Mouse (Mus musculus) stomach, embryonic 15.5 days (tissue): ENCODE measurements around the gene Gm20388. TPM values are rescaled to one million over a fixed set of nuclear protein-coding genes. Genes with fewer than 3 reads are reported as not detected.

Experiments used
- ATAC-seq: fragments of 200-750 bp; cut with Nextera tagmentation; 2 replicates; pipeline ENCODE4 v1.8.0; 2017; ENCODE audit warnings: low read depth, moderate number of reproducible peaks, moderate TSS enrichment; ENCODE audit not compliant: insufficient read depth, low FRiP score
- H3K27ac ChIP-seq: fragments of 300-500 bp; sonication (generic); 2 replicates; pipeline ENCODE4 v1.5.1; 2015; ENCODE audit warnings: mild to moderate bottlenecking, inconsistent platforms
- H3K27me3 ChIP-seq: fragments of 300-500 bp; sonication (generic); replicated peaks from 2 replicates; pipeline ENCODE4 v1.6.1; 2015; ENCODE audit warnings: inconsistent platforms
- H3K36me3 ChIP-seq: fragments of 300-500 bp; sonication (generic); 2 replicates; pipeline ENCODE4 v1.6.1; 2015; ENCODE audit warnings: inconsistent platforms
- H3K4me1 ChIP-seq: fragments of 300-500 bp; sonication (generic); 2 replicates; pipeline ENCODE4 v1.6.1; 2015; ENCODE audit warnings: inconsistent platforms
- H3K4me2 ChIP-seq: fragments of 300-500 bp; sonication (generic); 2 replicates; pipeline ENCODE4 v1.6.1; 2015; ENCODE audit warnings: mild to moderate bottlenecking, inconsistent platforms
- H3K4me3 ChIP-seq: fragments of 300-500 bp; sonication (generic); replicated peaks from 2 replicates; pipeline ENCODE4 v1.5.1; 2015; ENCODE audit warnings: inconsistent platforms
- H3K9ac ChIP-seq: fragments of 300-500 bp; sonication (generic); 2 replicates; pipeline ENCODE4 v1.6.1; 2015; ENCODE audit warnings: inconsistent platforms
- H3K9me3 ChIP-seq: fragments of 300-500 bp; sonication (generic); 2 replicates; pipeline ENCODE4 v1.6.1; 2016; ENCODE audit warnings: inconsistent platforms
- WGBS: fragments of 180-500 bp; shearing (Covaris S2); methylation state at CpG from one replicate; pipeline ENCODE4 v1.1.7; 2015; 5-methylcytosine and 5-hydroxymethylcytosine counted together
- polyA plus RNA-seq: library from polyadenylated mRNA; unstranded; fragments of >200 nt; fragmentation: Nextera tagmentation; extraction: Ambion mirVana; gene quantifications from 2 replicates; pipeline ENCODE4 v1.2.1, GENCODE M21; 2015

Gm20388 gene
- polyA plus RNA-seq, 1 experiment from 2014 or later = not detected

DNA sequence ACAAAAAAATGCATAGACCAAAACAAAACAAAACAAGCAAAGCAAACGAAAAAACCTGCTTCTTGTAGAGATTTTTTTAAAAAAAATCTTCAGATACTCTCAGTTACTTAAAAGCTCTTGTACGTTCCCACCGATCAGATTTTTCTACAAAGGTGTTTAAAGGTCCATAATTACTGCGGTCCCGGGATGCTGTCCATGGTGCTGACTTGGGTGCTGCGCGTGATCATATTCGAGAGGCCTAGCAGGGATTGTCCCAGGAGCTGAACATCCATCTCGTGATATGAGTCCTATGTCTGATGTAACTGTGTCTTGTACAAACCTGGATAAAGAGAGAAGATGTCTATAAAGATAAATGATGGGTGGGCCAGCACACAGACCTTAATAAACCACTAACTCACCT, 3927.9 kb downstream of the Gm20388 start:
- H3K4me1 ChIP-seq = no peaks in the 10 kb centered on the region
- H3K9me3 ChIP-seq = no peaks in the 10 kb centered on the region
- H3K4me2 ChIP-seq = no peak overlapping the region
- H3K9ac ChIP-seq = no peak overlapping the region
- 67% methylated on average over 9 of the region's 9 CpGs for WGBS
- H3K36me3 ChIP-seq = peaks cover 15% of the 10 kb centered on the region; the same call in 1 of the 2 replicates
- no peaks in the 10 kb centered on the region for H3K27me3 ChIP-seq
- no peak overlapping the region for H3K27ac ChIP-seq
- H3K4me3 ChIP-seq = no peak overlapping the region
- ATAC-seq = no peak

DNA sequence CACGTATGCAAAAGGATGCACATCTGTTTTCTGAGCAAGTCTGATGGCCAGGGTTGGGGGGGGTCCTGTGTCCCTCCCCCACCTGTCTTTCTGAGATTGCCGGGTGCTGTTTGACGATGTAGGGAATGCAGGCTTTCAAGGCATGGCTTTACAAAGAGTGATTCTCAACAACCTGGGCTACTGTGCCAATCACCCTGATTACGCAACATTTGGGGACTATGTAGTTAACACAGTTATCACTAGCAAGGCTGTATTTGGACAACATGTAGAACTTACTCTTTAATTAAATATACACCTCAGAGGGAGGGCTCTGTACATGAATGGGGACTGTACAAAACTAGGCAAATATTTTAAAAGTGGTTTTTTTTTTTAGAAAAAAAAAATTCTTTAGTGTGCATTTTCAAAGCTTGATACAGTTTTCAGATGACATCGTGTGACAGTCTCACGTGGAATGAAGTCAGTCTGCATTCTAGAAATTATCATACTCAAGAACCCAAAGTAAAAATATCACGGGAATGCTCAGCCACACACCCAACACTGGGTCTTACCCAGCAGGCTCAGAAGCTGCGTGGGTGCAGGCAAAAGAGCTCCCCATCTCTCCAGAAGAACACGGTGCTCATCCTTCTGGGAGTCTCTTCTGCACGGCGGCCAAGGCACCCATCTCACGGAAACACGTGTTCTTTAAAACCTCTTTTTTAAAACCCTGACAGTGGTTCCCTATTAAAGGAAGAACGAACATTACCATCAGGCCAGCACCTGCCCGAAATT, 3930.1 kb downstream of the Gm20388 start:
- H3K27me3 ChIP-seq = no peaks in the 10 kb centered on the region
- H3K27ac ChIP-seq = no peak overlapping the region
- H3K4me2 ChIP-seq = no peak overlapping the region
- H3K9me3 ChIP-seq = no peaks in the 10 kb centered on the region
- WGBS = 88% methylated on average over 15 of the region's 15 CpGs
- ATAC-seq = no peak
- no peaks in the 10 kb centered on the region for H3K36me3 ChIP-seq
- H3K4me1 ChIP-seq = no peaks in the 10 kb centered on the region
- no peak overlapping the region for H3K4me3 ChIP-seq
- H3K9ac ChIP-seq = no peak overlapping the region

DNA sequence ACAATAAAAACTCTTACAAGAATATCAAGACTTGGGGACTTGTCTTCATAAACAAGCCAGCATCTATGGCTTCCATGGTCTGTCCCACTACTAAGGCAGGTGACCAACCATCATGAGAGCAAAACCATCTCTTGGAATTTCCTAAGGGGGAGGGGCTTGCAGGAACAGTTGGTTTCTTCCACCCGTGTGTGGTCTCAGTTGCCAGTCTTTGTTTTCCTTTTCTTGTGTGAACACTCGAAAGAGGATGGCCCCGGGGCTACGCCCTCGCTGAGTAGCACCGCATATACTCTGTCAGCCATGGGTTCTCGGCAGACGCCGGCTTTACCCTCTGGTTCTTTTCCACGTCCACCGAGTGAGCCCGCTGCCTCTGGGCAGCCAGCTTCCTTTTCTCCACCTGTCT, 3931.4 kb downstream of the Gm20388 start:
- H3K36me3 ChIP-seq = no peaks in the 10 kb centered on the region
- H3K4me3 ChIP-seq = no peak overlapping the region
- H3K27ac ChIP-seq = no peak overlapping the region
- no peaks in the 10 kb centered on the region for H3K27me3 ChIP-seq
- H3K4me1 ChIP-seq = no peaks in the 10 kb centered on the region
- no peak overlapping the region for H3K9ac ChIP-seq
- H3K4me2 ChIP-seq = no peak overlapping the region
- no peak for ATAC-seq
- 88% methylated on average over 12 of the region's 12 CpGs for WGBS
- no peaks in the 10 kb centered on the region for H3K9me3 ChIP-seq

DNA sequence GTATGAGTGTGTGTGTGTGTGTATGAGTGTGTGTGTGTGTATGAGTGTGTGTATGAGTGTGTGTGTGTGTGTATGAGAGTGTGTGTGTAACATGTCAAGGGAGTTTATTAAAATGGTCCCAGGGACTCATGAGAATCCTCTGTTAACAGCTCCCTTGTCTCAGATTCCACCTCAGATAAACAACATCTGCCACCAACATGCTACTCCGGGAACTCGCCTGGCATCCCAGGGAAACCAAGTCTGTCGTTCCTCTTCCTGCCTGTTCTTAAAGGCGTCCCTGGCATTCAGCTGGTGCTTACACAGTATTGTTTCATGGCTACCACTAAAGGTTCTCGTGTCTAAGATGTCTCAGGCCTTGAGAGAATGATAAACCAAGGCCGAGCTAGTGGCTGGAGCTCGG, 3933.7 kb downstream of the Gm20388 start:
- Histone ChIP-seq H3K27ac (no peak overlapping the region), H3K36me3 (no peaks in the 10 kb centered on the region), H3K9me3 (no peaks in the 10 kb centered on the region), H3K4me3 (no peak overlapping the region), H3K4me1 (no peaks in the 10 kb centered on the region), H3K27me3 (no peaks in the 10 kb centered on the region), H3K9ac (no peak overlapping the region), H3K4me2 (no peak overlapping the region)
- no peak for ATAC-seq
- 78% methylated on average over 7 of the region's 7 CpGs for WGBS

DNA sequence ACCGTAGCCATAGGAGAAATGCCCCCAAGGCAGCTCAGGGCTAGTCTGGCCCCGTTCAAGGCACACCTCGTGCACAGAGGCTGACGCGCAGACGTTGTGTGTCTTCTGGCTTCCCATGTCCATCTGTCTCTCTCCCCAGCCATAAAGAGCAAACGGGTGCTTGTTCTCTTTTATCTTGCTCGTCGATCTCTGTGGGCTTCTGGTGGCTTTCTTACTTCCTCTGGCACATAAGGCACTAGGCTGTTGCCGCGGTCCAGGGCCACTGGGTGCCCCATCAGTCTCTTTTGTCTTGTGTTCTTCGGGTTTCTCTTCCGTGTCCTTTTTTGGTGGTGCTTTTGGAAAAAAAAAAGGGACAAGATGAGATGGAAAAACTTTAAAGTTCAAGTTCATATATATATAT, 3934.5 kb downstream of the Gm20388 start:
- no peaks in the 10 kb centered on the region for H3K9me3 ChIP-seq
- ATAC-seq = no peak
- no peaks in the 10 kb centered on the region for H3K36me3 ChIP-seq
- H3K27ac ChIP-seq = no peak overlapping the region
- no peaks in the 10 kb centered on the region for H3K27me3 ChIP-seq
- no peak overlapping the region for H3K4me2 ChIP-seq
- 88% methylated on average over 13 of the region's 13 CpGs for WGBS
- no peak overlapping the region for H3K4me3 ChIP-seq
- no peak overlapping the region for H3K9ac ChIP-seq
- H3K4me1 ChIP-seq = no peaks in the 10 kb centered on the region

DNA sequence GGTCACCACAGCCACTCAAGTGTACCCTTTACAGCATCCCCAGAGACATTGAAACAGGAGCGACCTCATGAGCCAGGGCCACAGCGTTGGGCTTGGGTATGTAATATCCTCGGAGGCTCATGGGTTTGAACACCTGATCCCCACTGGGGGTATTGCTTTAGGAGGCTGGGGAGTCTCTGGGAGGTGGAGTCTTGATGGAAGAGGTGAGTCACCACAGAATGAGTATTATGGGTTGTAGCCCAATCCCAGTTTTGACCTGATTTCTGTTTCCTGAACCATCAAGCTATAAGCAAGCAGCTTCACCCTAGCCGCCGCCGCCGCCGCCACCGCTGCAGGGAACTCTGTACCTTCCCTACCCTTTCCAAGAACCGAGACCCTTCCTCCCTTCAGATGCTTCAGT, 3935.3 kb downstream of the Gm20388 start:
- Histone ChIP-seq H3K36me3 (no peaks in the 10 kb centered on the region), H3K4me1 (no peaks in the 10 kb centered on the region), H3K27ac (no peak overlapping the region), H3K4me3 (no peak overlapping the region), H3K9ac (no peak overlapping the region), H3K9me3 (no peaks in the 10 kb centered on the region), H3K27me3 (no peaks in the 10 kb centered on the region), H3K4me2 (no peak overlapping the region)
- 89% methylated on average over 10 of the region's 10 CpGs for WGBS
- no peak for ATAC-seq

DNA sequence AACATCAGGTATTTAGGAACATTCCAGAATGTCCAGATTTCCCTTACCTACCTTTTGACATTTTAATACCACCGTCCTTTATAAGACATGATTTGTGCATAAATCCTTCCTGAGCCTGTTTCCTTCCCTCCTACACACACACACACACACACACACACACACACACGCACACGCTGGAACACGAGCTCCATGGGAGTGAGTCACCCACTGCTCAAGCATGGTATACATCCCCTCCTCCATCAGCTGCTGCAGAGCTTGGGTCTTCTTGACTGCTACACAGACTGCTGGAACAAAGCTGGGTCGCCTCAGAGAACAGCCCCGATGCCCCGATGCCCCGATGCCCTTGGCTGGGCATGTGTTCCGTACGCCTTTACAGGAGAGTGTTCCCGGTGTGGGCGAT, 3935.9 kb downstream of the Gm20388 start:
- Histone ChIP-seq H3K27ac (no peak overlapping the region), H3K4me2 (no peak overlapping the region), H3K27me3 (no peaks in the 10 kb centered on the region), H3K9me3 (no peaks in the 10 kb centered on the region), H3K4me1 (no peaks in the 10 kb centered on the region), H3K36me3 (no peaks in the 10 kb centered on the region), H3K9ac (no peak overlapping the region), H3K4me3 (no peak overlapping the region)
- WGBS = 87% methylated on average over 12 of the region's 12 CpGs
- no peak for ATAC-seq

DNA sequence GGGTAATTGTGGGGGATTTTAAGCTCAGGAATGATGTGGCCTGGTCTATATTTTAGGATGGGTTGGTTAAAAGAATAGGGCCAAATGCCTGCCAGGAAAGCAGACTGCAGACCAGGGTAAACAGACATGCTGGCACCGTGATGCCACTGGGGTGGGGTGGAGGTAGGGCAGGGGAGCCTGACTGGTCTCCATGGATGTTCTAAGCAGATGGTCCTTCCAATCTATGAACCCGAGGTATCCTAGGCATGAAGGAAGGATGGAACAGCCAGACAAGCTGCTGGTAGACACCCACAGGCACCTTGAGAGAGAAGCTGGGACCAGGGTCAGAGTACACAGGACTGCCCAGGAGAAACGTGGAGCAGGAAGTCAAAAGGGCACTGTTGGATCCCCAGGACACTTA, 3936.9 kb downstream of the Gm20388 start:
- Histone ChIP-seq H3K27me3 (no peaks in the 10 kb centered on the region), H3K36me3 (no peaks in the 10 kb centered on the region), H3K9me3 (no peaks in the 10 kb centered on the region), H3K4me2 (no peak overlapping the region), H3K4me1 (no peaks in the 10 kb centered on the region), H3K27ac (no peak overlapping the region), H3K9ac (no peak overlapping the region), H3K4me3 (no peak overlapping the region)
- WGBS = 57% methylated on average over 3 of the region's 3 CpGs
- no peak for ATAC-seq

DNA sequence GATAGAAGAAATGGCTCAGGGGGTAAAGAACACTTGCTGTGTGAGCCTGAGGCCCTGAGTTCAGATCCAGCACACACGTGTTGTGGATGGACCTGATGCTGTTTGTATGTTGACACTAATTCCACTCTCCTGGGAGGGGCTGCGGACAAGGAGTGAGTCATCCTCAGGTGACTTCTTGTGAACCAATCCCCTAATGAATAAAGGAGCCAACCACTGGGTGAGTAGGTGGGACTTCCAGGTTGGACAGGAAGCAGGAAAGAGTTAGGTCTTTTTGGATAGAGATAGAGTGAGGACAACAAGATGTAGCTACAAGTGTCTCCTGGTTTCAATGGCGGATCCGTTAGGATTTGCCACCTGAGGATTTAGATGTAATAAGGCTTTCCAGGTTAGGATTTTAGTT, 3938.7 kb downstream of the Gm20388 start:
- WGBS = 80% methylated on average over 4 of the region's 4 CpGs
- Histone ChIP-seq H3K4me1 (no peaks in the 10 kb centered on the region), H3K4me3 (no peak overlapping the region), H3K36me3 (no peaks in the 10 kb centered on the region), H3K4me2 (no peak overlapping the region), H3K27me3 (no peaks in the 10 kb centered on the region), H3K27ac (no peak overlapping the region), H3K9ac (no peak overlapping the region), H3K9me3 (no peaks in the 10 kb centered on the region)
- ATAC-seq = no peak

DNA sequence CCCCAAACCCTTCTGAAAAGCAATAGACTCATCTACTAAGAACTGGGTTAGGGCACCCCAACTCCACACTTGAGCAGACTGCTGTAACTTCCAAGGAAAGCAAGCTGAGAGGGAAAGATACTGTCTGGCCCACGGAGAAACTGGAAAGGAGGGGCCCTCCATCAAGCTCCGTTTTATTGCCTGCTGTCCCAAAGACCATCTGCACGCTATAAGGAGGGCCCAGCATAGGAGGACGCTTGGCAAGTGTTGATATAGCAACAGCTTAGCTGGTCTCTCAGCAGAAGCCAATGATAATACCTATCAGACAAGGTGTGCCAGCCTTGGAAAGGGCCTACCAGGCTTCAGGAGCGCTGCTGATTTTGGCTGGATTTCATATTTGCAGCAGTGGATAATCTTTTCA, 3940.9 kb downstream of the Gm20388 start:
- H3K4me3 ChIP-seq = no peak overlapping the region
- no peak overlapping the region for H3K4me2 ChIP-seq
- ATAC-seq = no peak
- H3K9me3 ChIP-seq = no peaks in the 10 kb centered on the region
- H3K9ac ChIP-seq = no peak overlapping the region
- no peaks in the 10 kb centered on the region for H3K36me3 ChIP-seq
- H3K4me1 ChIP-seq = no peaks in the 10 kb centered on the region
- H3K27ac ChIP-seq = no peak overlapping the region
- H3K27me3 ChIP-seq = no peaks in the 10 kb centered on the region
- WGBS = 71% methylated on average over 5 of the region's 5 CpGs

DNA sequence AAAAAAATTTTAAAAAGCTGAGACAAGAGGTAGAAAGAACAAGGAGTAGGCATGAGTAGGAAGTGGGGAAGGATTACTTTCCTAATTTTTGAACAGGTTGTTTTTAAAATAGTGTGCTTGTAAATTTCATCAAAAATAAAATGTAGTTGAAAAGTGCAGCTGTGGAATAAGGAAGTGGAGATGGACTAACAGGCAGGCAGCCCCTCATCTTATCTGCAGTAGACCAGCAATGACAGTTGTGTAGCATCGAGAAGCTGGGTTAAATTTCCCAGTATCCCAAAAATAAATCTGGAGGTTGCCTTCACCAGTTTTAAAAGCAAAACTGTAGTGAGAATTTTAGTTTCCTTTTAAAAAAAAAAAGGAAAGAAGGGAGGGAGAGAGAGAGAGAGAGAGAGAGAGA, 3943.6 kb downstream of the Gm20388 start:
- Histone ChIP-seq H3K4me1 (peaks cover 8% of the 10 kb centered on the region; the same call in 1 of the 2 replicates), H3K9ac (no peak overlapping the region), H3K36me3 (no peaks in the 10 kb centered on the region), H3K4me2 (no peak overlapping the region), H3K9me3 (no peaks in the 10 kb centered on the region), H3K27ac (no peak overlapping the region), H3K27me3 (no peaks in the 10 kb centered on the region), H3K4me3 (no peak overlapping the region)
- 81% methylated on average over 1 of the region's 1 CpGs for WGBS
- ATAC-seq = no peak

DNA sequence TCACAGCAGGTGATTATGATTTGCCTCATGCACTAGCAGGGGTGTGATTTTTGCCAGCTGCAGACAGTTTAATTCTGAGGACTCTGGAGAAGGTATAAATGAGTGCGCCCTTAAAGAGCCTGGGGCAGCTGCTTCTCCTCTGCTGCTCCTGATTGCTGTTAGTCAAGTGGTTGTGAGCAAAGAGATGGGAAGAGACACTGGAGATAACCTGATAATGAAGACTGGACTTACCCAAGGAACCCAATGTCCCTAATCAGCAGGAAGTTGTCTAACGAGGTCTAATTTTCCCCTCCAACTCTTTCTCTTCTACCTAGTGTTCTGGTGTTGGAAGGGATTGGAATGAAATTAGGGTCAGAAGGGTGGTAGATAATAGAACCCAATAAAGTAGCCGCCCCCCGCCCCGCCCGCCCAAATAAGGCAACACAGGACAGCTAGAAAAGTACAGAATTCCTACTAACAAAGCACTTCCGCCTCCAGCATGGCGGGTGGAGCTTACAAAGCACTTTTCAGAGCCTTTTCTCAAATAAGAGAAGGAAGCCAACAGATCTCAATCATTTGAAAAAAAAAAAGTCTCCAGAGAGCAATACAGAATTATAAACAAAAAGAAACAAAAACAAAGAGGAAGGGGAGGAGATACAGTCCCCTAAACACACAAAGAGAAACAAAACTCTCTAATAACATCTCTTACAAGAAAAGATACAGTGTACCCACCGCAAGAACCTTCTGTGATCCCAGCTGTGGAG, 3944.3 kb downstream of the Gm20388 start:
- no peak for ATAC-seq
- 82% methylated on average over 9 of the region's 9 CpGs for WGBS
- no peaks in the 10 kb centered on the region for H3K27me3 ChIP-seq
- H3K4me1 ChIP-seq = peaks cover 8% of the 10 kb centered on the region; the same call in 1 of the 2 replicates
- H3K9me3 ChIP-seq = no peaks in the 10 kb centered on the region
- H3K9ac ChIP-seq = no peak overlapping the region
- H3K4me2 ChIP-seq = no peak overlapping the region
- no peaks in the 10 kb centered on the region for H3K36me3 ChIP-seq
- no peak overlapping the region for H3K27ac ChIP-seq
- H3K4me3 ChIP-seq = no peak overlapping the region
